ENCODE assay signal across 8 mouse cellular contexts in genomic region chr16:18687367-18687766, GRCm38 (mm10). TPM values are rescaled to one million over a fixed set of nuclear protein-coding genes. Genes with fewer than 3 reads are reported as not detected.
DNase-seq lines count a peak whose midpoint lies in the region; ATAC-seq and TF ChIP-seq lines count a peak whose summit lies in the region.

No protein-coding gene starts in this region.

- peak overlapping the region; percentile 55; the same call in 1 of the 2 replicates for H3K9ac ChIP-seq in forebrain, embryonic 13.5 days
- H3K9ac ChIP-seq in lung, embryonic 14.5 days: peak overlapping the region; percentile 46
- 0 out of 2 replicates have a peak overlapping the region, but pooled peaks have one; percentile 17 for H3K9ac ChIP-seq in neural tube, embryonic 15.5 days (replicated peaks)

- DNase-seq in heart, postnatal 14 days: peak; percentile 60 to 74
- DNase-seq in kidney, postnatal 36 days: peak; percentile 67 to 83
- DNase-seq in lung, embryonic 14.5 days: peak; percentile 87
- peak; percentile 37 for DNase-seq in thymus, postnatal 14 days

- H3K27ac ChIP-seq in forebrain, embryonic 13.5 days: peak overlapping the region; percentile 32; the same call in 1 of the 2 replicates
- H3K27ac ChIP-seq in lung, embryonic 14.5 days (ENCODE audit: low read depth): peak overlapping the region; percentile 73; the same call in 1 of the 2 replicates
- no peak overlapping the region; the same call in 1 of the 2 replicates for H3K27ac ChIP-seq in neural tube, embryonic 15.5 days (replicated peaks)

- intact Hi-C loops in heart, postnatal 14 days (cut with DNase I): no loop called here

- ATAC-seq in cerebellum, adult (ENCODE audit: insufficient number of reproducible peaks, low FRiP score, low TSS enrichment): peak; percentile 45
- ATAC-seq in forebrain, embryonic 13.5 days: peak; percentile 69; the same call in 1 of the 2 replicates
- ATAC-seq in lung, embryonic 14.5 days (ENCODE audit: insufficient read depth): peak; percentile 66
- peak; percentile 51 for ATAC-seq in neural tube, embryonic 15.5 days (ENCODE audit: low FRiP score)

- no peaks in the 10 kb centered on the region for H3K36me3 ChIP-seq in E14TG2a.4 (ENCODE audit: insufficient read depth, low read length)
- no peaks in the 10 kb centered on the region for H3K36me3 ChIP-seq in forebrain, embryonic 13.5 days (ENCODE audit: poor library complexity, severe bottlenecking)
- H3K36me3 ChIP-seq in lung, embryonic 14.5 days (ENCODE audit: insufficient read depth): no peaks in the 10 kb centered on the region
- H3K36me3 ChIP-seq in neural tube, embryonic 15.5 days: no peaks in the 10 kb centered on the region

- WGBS in forebrain, embryonic 13.5 days: 4% methylated on average over 8 of the region's 8 CpGs
- 6% methylated on average over 8 of the region's 8 CpGs for WGBS in lung, embryonic 14.5 days
- WGBS in neural tube, embryonic 15.5 days: 7% methylated on average over 8 of the region's 8 CpGs

- H3K27me3 ChIP-seq in E14TG2a.4 (ENCODE audit: insufficient read depth, low read length): peaks cover 17% of the 10 kb centered on the region
- H3K27me3 ChIP-seq in forebrain, embryonic 13.5 days: no peaks in the 10 kb centered on the region
- H3K27me3 ChIP-seq in lung, embryonic 14.5 days (ENCODE audit: insufficient read depth, low read length): no peaks in the 10 kb centered on the region
- no peaks in the 10 kb centered on the region for H3K27me3 ChIP-seq in neural tube, embryonic 15.5 days (replicated peaks)

- TF ChIP-seq CTCF in E14TG2a.4 (conservative IDR thresholded peaks at IDR 0.05; ENCODE audit: low read length): peak; percentile 78
- TF ChIP-seq CTCF in lung, embryonic 14.5 days (IDR thresholded peaks at IDR 0.05; ENCODE audit: low read depth): peak; percentile 84

- peak overlapping the region; percentile 69 for H3K4me3 ChIP-seq in E14TG2a.4 (replicated peaks; ENCODE audit: low read length)
- peak overlapping the region; percentile 25; the same call in 1 of the 2 replicates for H3K4me3 ChIP-seq in forebrain, embryonic 13.5 days
- peak overlapping the region; percentile 27 for H3K4me3 ChIP-seq in lung, embryonic 14.5 days (ENCODE audit: low read depth, low read length)
- peak overlapping the region; percentile 23 for H3K4me3 ChIP-seq in neural tube, embryonic 15.5 days (replicated peaks)

- peaks cover 3% of the 10 kb centered on the region for H3K9me3 ChIP-seq in E14TG2a.4 (ENCODE audit: low read length)
- no peaks in the 10 kb centered on the region for H3K9me3 ChIP-seq in forebrain, embryonic 13.5 days (replicated peaks)
- no peaks in the 10 kb centered on the region for H3K9me3 ChIP-seq in lung, embryonic 14.5 days (ENCODE audit: low read depth, low read length)
- no peaks in the 10 kb centered on the region for H3K9me3 ChIP-seq in neural tube, embryonic 15.5 days (replicated peaks)

- H3K4me2 ChIP-seq in forebrain, embryonic 13.5 days: peak overlapping the region; percentile 57
- H3K4me2 ChIP-seq in lung, embryonic 14.5 days: peak overlapping the region; percentile 64
- H3K4me2 ChIP-seq in neural tube, embryonic 15.5 days: peak overlapping the region; percentile 56

- peaks cover 28% of the 10 kb centered on the region for H3K4me1 ChIP-seq in E14TG2a.4 (replicated peaks; ENCODE audit: low read depth, low read length)
- peaks cover 7% of the 10 kb centered on the region for H3K4me1 ChIP-seq in forebrain, embryonic 13.5 days
- no peaks in the 10 kb centered on the region for H3K4me1 ChIP-seq in lung, embryonic 14.5 days (ENCODE audit: insufficient read depth)
- peaks cover 10% of the 10 kb centered on the region for H3K4me1 ChIP-seq in neural tube, embryonic 15.5 days

RNA-seq across cellular contexts. Expression of gene Sept5, which starts 57.6 kb away (rescaled TPM):
- polyA plus RNA-seq in forebrain, embryonic 13.5 days (2015; fragmentation: Nextera tagmentation; extraction: Ambion mirVana): 115 and 120 TPM in 2 replicates
- total RNA-seq in heart, postnatal 14 days (2021): 1 to 10 TPM; 6.7 to 7.6 TPM
- 19.3 and 20.1 TPM in 2 replicates for polyA plus RNA-seq in lung, embryonic 14.5 days (2014; fragmentation: Nextera tagmentation; extraction: Ambion mirVana)
- 185 and 216 TPM in 2 replicates for polyA plus RNA-seq in neural tube, embryonic 15.5 days (2015; fragmentation: Nextera tagmentation; extraction: Ambion mirVana)

Comparison
In these comparisons a context has a peak if more than half of its experiments do, and no peak if none do; other contexts are left out.
1. DNase-seq: peak in every context shown above with its lines; median percentile 87 in lung, embryonic 14.5 days; 75 in kidney, postnatal 36 days; 67 in heart, postnatal 14 days; 37 in thymus, postnatal 14 days.